12 mouse cellular contexts compared by ENCODE assay signal in the genomic region with DNA sequence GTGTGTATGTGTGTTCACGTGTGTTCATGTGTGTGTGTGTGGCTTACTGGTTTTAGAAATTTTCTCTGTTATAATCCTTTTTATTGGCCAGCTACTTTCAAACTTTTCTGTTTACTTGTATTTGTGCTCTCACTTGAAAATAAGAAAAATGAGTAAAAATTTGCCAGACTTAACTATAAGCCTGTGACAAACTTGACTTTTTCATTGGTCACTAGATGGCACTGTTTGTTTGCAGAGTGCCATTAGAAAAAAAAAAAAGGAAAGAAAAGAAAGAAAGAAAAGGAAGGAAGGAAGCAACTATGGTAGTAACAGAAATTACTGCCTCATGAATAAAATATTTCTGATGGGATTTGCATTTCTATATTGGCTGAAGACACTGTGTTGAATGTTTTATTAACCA. TPM values are rescaled to one million over a fixed set of nuclear protein-coding genes. Genes with fewer than 3 reads are reported as not detected.
A peak's percentile ranks its signal among the peaks of the same experiment; 100 is the strongest.
DNase-seq lines count a peak whose midpoint lies in the region; ATAC-seq and TF ChIP-seq lines count a peak whose summit lies in the region.
"Had no signal": no experiment of that assay in that cellular context is flagged by ENCODE, and none has a peak within 500 bp of the region (broad histone marks: within the 10 kb centered on the region; RNA-seq: fewer than 3 reads in every experiment).

No protein-coding gene starts in this region.

- peak; percentile 72 for TF ChIP-seq CTCF in forebrain, postnatal 0 days (IDR thresholded peaks at IDR 0.05; ENCODE audit: low read depth)
- TF ChIP-seq CTCF in liver, embryonic 14.5 days (IDR thresholded peaks at IDR 0.05; ENCODE audit: low read depth) = 0 out of 2 replicates have a peak, but pooled peaks have one; percentile 18

- no peaks in the 10 kb centered on the region; the same call in 1 of the 2 replicates for H3K27me3 ChIP-seq in forebrain, postnatal 0 days (ENCODE audit: insufficient read depth, low read length)
- H3K27me3 ChIP-seq in forebrain, embryonic 15.5 days = no peaks in the 10 kb centered on the region
- no peaks in the 10 kb centered on the region for H3K27me3 ChIP-seq in liver, embryonic 14.5 days (ENCODE audit: control insufficient read depth, insufficient read depth, low read length)
- H3K27me3 ChIP-seq in liver, embryonic 12.5 days (replicated peaks) = no peaks in the 10 kb centered on the region
- no peaks in the 10 kb centered on the region for H3K27me3 ChIP-seq in embryonic facial prominence, embryonic 14.5 days (replicated peaks; ENCODE audit: control insufficient read depth, insufficient read depth, low read length)

- peaks cover 8% of the 10 kb centered on the region for H3K36me3 ChIP-seq in forebrain, postnatal 0 days (ENCODE audit: insufficient read depth)
- no peaks in the 10 kb centered on the region; the same call in 1 of the 2 replicates for H3K36me3 ChIP-seq in forebrain, embryonic 15.5 days
- peaks cover 3% of the 10 kb centered on the region for H3K36me3 ChIP-seq in liver, embryonic 14.5 days (replicated peaks; ENCODE audit: control insufficient read depth, insufficient read depth, low read depth)
- peaks cover 37% of the 10 kb centered on the region for H3K36me3 ChIP-seq in liver, embryonic 12.5 days
- 0 out of 2 replicates have a peak, but pooled peaks cover 2% of the 10 kb centered on the region for H3K36me3 ChIP-seq in ES-E14 (ENCODE audit: control insufficient read depth, insufficient read depth, low read length, poor library complexity, severe bottlenecking)
- H3K36me3 ChIP-seq in embryonic facial prominence, embryonic 14.5 days (ENCODE audit: control insufficient read depth, insufficient read depth, low read length) = peaks cover 11% of the 10 kb centered on the region; the same call in 1 of the 2 replicates

- TF ChIP-seq EP300 in liver, embryonic 14.5 days (IDR thresholded peaks at IDR 0.05; ENCODE audit: low read depth) = no peak

- 92% methylated on average over 1 of the region's 1 CpGs for WGBS in forebrain, postnatal 0 days
- WGBS in forebrain, embryonic 15.5 days = 97% methylated on average over 1 of the region's 1 CpGs
- WGBS in liver, embryonic 14.5 days (ENCODE audit: insufficient replicate concordance) = 81% methylated on average over 1 of the region's 1 CpGs
- 96% methylated on average over 1 of the region's 1 CpGs for WGBS in liver, embryonic 12.5 days (ENCODE audit: insufficient replicate concordance)
- 83% methylated on average over 1 of the region's 1 CpGs for WGBS in embryonic facial prominence, embryonic 14.5 days

- no peak overlapping the region for H3K27ac ChIP-seq in forebrain, postnatal 0 days (ENCODE audit: low read depth, low read length)
- no peak overlapping the region for H3K27ac ChIP-seq in forebrain, embryonic 15.5 days (replicated peaks)
- H3K27ac ChIP-seq in liver, embryonic 14.5 days = no peak overlapping the region
- H3K27ac ChIP-seq in liver, embryonic 12.5 days = no peak overlapping the region
- no peak overlapping the region for H3K27ac ChIP-seq in ES-E14 (ENCODE audit: insufficient read depth, low read depth, low read length, poor library complexity, severe bottlenecking)
- H3K27ac ChIP-seq in embryonic facial prominence, embryonic 14.5 days (replicated peaks; ENCODE audit: low read depth, low read length) = no peak overlapping the region

- ATAC-seq in forebrain, postnatal 0 days = no peak
- ATAC-seq in forebrain, embryonic 15.5 days (replicated peaks) = no peak; the same call in 1 of the 2 replicates
- ATAC-seq in liver, embryonic 14.5 days (ENCODE audit: insufficient read depth) = no peak
- ATAC-seq in liver, embryonic 12.5 days = no peak
- ATAC-seq in embryonic facial prominence, embryonic 14.5 days (ENCODE audit: low read depth) = no peak

- no peak overlapping the region for H3K4me3 ChIP-seq in forebrain, postnatal 0 days (ENCODE audit: low read depth, low read length)
- H3K4me3 ChIP-seq in forebrain, embryonic 15.5 days = no peak overlapping the region
- H3K4me3 ChIP-seq in liver, embryonic 14.5 days (ENCODE audit: insufficient read depth in 1 of 2, low read depth in 2 of 2, low read length in 2 of 2) = no peak overlapping the region
- no peak overlapping the region for H3K4me3 ChIP-seq in liver, embryonic 12.5 days
- no peak overlapping the region for H3K4me3 ChIP-seq in ES-E14 (ENCODE audit: insufficient read depth in 1 of 2, low read depth in 1 of 2, low read length in 2 of 2, poor library complexity in 1 of 2, severe bottlenecking in 1 of 2)
- no peak overlapping the region for H3K4me3 ChIP-seq in embryonic facial prominence, embryonic 14.5 days (ENCODE audit: low read depth, low read length)
- H3K4me3 ChIP-seq: myocyte had no signal

- peak; percentile 63 for DNase-seq in forebrain, postnatal 0 days
- no peak for DNase-seq in liver, embryonic 14.5 days (ENCODE audit: low read depth in 3 of 3, low spot score in 3 of 3)
- DNase-seq in ES-E14 (ENCODE audit: low read depth, low spot score) = no peak
- DNase-seq in embryonic facial prominence, embryonic 14.5 days (ENCODE audit: low spot score) = peak; percentile 47
- no peak for DNase-seq in spleen, postnatal 4 days (ENCODE audit: low spot score in 2 of 2)
- DNase-seq in layer of hippocampus, adult 9-11 months = no peak
- DNase-seq: adrenal gland, postnatal 36 days; heart, postnatal 14 days; liver had no signal

- in situ Hi-C loops in ES-E14 (cut with MboI; ENCODE audit: low sequenced_read_pairs in 2 of 2, unreplicated experiment in 2 of 2) = no loop called here

- H3K9me3 ChIP-seq in forebrain, postnatal 0 days (ENCODE audit: low read length) = no peaks in the 10 kb centered on the region
- no peaks in the 10 kb centered on the region for H3K9me3 ChIP-seq in forebrain, embryonic 15.5 days
- no peaks in the 10 kb centered on the region for H3K9me3 ChIP-seq in liver, embryonic 14.5 days (ENCODE audit: control insufficient read depth, low read length)
- H3K9me3 ChIP-seq in liver, embryonic 12.5 days (replicated peaks) = no peaks in the 10 kb centered on the region
- H3K9me3 ChIP-seq in ES-E14 (ENCODE audit: control insufficient read depth, insufficient read depth, low read depth, low read length) = no peaks in the 10 kb centered on the region
- H3K9me3 ChIP-seq in embryonic facial prominence, embryonic 14.5 days (ENCODE audit: control insufficient read depth, low read length) = no peaks in the 10 kb centered on the region

- no peak overlapping the region for H3K9ac ChIP-seq in forebrain, postnatal 0 days
- H3K9ac ChIP-seq in forebrain, embryonic 15.5 days (replicated peaks) = no peak overlapping the region
- H3K9ac ChIP-seq in liver, embryonic 14.5 days (replicated peaks) = no peak overlapping the region
- no peak overlapping the region for H3K9ac ChIP-seq in liver, embryonic 12.5 days
- no peak overlapping the region for H3K9ac ChIP-seq in ES-E14 (ENCODE audit: insufficient read depth, low read depth, low read length, poor library complexity, severe bottlenecking)
- no peak overlapping the region for H3K9ac ChIP-seq in embryonic facial prominence, embryonic 14.5 days (ENCODE audit: low read depth, low read length)

- no peak overlapping the region for H3K4me2 ChIP-seq in forebrain, postnatal 0 days (ENCODE audit: low read depth)
- no peak overlapping the region for H3K4me2 ChIP-seq in forebrain, embryonic 15.5 days (replicated peaks)
- no peak overlapping the region for H3K4me2 ChIP-seq in liver, embryonic 14.5 days (ENCODE audit: low read depth)
- no peak overlapping the region for H3K4me2 ChIP-seq in liver, embryonic 12.5 days
- H3K4me2 ChIP-seq in embryonic facial prominence, embryonic 14.5 days (ENCODE audit: low read depth, low read length) = no peak overlapping the region

- H3K4me1 ChIP-seq in forebrain, postnatal 0 days (ENCODE audit: insufficient read depth) = peaks cover 2% of the 10 kb centered on the region; the same call in 1 of the 2 replicates
- peaks cover 5% of the 10 kb centered on the region for H3K4me1 ChIP-seq in forebrain, embryonic 15.5 days
- 0 out of 4 replicates have a peak, but pooled peaks cover 0 to 2% of the 10 kb centered on the region in 2 experiments for H3K4me1 ChIP-seq in liver, embryonic 14.5 days (replicated peaks; ENCODE audit: control insufficient read depth in 2 of 2, insufficient read depth in 2 of 2, low read length in 1 of 2)
- H3K4me1 ChIP-seq in liver, embryonic 12.5 days = peaks cover 5% of the 10 kb centered on the region; the same call in 1 of the 2 replicates
- H3K4me1 ChIP-seq in ES-E14 (ENCODE audit: control insufficient read depth in 2 of 2, insufficient read depth in 2 of 2, low read length in 2 of 2, poor library complexity in 1 of 2) = no peaks in the 10 kb centered on the region
- H3K4me1 ChIP-seq in embryonic facial prominence, embryonic 14.5 days (ENCODE audit: control insufficient read depth, insufficient read depth, low read length) = no peaks in the 10 kb centered on the region

TF ChIP-seq in ES-E14, 5 proteins besides CTCF, POLR2A, EP300 and RAD21 (continues in another document):
- TF ChIP-seq HCFC1 (IDR thresholded peaks at IDR 0.05; ENCODE audit: borderline replicate concordance, insufficient read depth, low read length) (no peak), CHD2 (IDR thresholded peaks at IDR 0.05; ENCODE audit: low read depth, low read length) (no peak), ZC3H11A (IDR thresholded peaks at IDR 0.05; ENCODE audit: borderline replicate concordance, low read depth, low read length) (no peak), MAFK (IDR thresholded peaks at IDR 0.05; ENCODE audit: insufficient read depth, low read depth, low read length) (no peak)

RNA-seq across cellular contexts. Expression of a gene that starts 19.8 kb away (rescaled TPM):
- total RNA-seq in forebrain, postnatal 0 days (2014; rRNA removed) = 36.6 and 43.7 TPM in 2 replicates
- 21.9 and 27.5 TPM in 2 replicates for polyA plus RNA-seq in forebrain, postnatal 0 days (2015; fragmentation: Nextera tagmentation; extraction: Ambion mirVana)
- polyA plus RNA-seq in forebrain, embryonic 15.5 days (2015; fragmentation: Nextera tagmentation; extraction: Ambion mirVana) = 29.5 and 29.7 TPM in 2 replicates
- polyA plus RNA-seq in liver, embryonic 14.5 days (2012; rRNA removed) = 4.6 and 6.9 TPM in 2 replicates
- 10.9 and 11.9 TPM in 2 replicates for polyA plus RNA-seq in liver, embryonic 14.5 days (2014; fragmentation: Nextera tagmentation; extraction: Ambion mirVana)
- 23.9 and 24.5 TPM in 2 replicates for polyA plus RNA-seq in liver, embryonic 12.5 days (2016; fragmentation: Nextera tagmentation; extraction: Ambion mirVana)
- total RNA-seq in ES-E14 (2012; rRNA removed) = 13.3 and 14.9 TPM in 2 replicates
- 17.0 and 21.7 TPM in 2 replicates for polyA plus RNA-seq in embryonic facial prominence, embryonic 14.5 days (2014; fragmentation: Nextera tagmentation; extraction: Ambion mirVana)

RNA-seq across cellular contexts. Expression of a gene that starts 20.0 kb away (rescaled TPM):
- total RNA-seq in forebrain, postnatal 0 days (2014; rRNA removed) = 35.2 and 39.4 TPM in 2 replicates
- 32.8 and 48.0 TPM in 2 replicates for polyA plus RNA-seq in forebrain, postnatal 0 days (2015; fragmentation: Nextera tagmentation; extraction: Ambion mirVana)
- 64.6 and 66.4 TPM in 2 replicates for polyA plus RNA-seq in forebrain, embryonic 15.5 days (2015; fragmentation: Nextera tagmentation; extraction: Ambion mirVana)
- 10.6 and 14.2 TPM in 2 replicates for polyA plus RNA-seq in liver, embryonic 14.5 days (2012; rRNA removed)
- polyA plus RNA-seq in liver, embryonic 14.5 days (2014; fragmentation: Nextera tagmentation; extraction: Ambion mirVana) = 51.3 and 51.7 TPM in 2 replicates
- 81.9 and 83.4 TPM in 2 replicates for polyA plus RNA-seq in liver, embryonic 12.5 days (2016; fragmentation: Nextera tagmentation; extraction: Ambion mirVana)
- total RNA-seq in ES-E14 (2012; rRNA removed) = 56.8 and 64.3 TPM in 2 replicates
- polyA plus RNA-seq in embryonic facial prominence, embryonic 14.5 days (2014; fragmentation: Nextera tagmentation; extraction: Ambion mirVana) = 73.2 and 82.9 TPM in 2 replicates

Comparison
In these comparisons a context has a peak if more than half of its experiments do, and no peak if none do; other contexts are left out.
1. DNase-seq: peak in forebrain, postnatal 0 days (single experiment) and embryonic facial prominence, embryonic 14.5 days (single experiment); none in liver, embryonic 14.5 days (0 of 3), ES-E14 (single experiment), spleen, postnatal 4 days (0 of 2) and layer of hippocampus, adult 9-11 months (single experiment).